Mouse (Mus musculus) lung, postnatal 4 days (tissue): ENCODE measurements around the gene Ahdc1.
"Not testable (repeated sequence)": the region's sequence is repeated elsewhere in the genome, so short reads cannot be mapped to it uniquely, and the experiment has no call there.

Experiments used
- DNase-seq, 2 experiments: peaks; one replicate each; pipeline ENCODE4 v3.0.0; 2021

Ahdc1 gene

DNA sequence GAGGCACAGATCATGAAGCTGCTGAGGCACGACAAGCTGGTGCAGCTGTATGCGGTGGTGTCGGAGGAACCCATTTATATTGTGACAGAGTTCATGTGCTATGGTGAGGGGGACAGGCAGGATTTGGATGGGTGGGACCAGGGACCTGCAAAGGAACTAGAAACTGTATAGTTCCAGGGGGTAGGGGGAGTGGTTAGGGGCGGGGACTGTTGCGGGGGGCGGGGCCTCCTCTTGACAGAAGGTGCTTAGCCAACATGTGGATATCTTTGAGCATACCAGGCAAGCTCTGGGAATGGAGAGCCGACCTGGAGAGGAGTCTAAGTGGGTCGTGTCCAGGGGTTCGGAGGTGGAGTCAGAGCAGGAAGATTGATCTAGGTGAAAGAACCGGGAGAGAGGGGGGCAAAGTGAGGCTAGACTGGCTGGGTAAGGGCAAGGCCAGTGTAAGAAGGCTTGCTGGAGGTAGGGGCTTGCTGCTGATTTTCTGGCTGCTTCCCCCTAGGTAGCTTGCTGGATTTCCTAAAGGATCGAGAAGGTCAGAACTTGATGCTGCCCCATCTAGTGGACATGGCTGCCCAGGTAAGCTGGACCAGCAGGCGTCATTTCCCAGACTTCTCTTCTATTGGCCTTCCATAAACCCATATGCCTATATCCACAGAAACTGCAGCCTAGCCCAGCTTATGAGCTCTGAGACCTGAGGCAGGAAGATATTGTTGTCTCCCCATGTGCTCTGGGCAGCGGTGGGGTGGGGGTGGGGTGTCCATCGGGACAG is 13.4 kb upstream of the Ahdc1 start:
- no peak for DNase-seq

DNA sequence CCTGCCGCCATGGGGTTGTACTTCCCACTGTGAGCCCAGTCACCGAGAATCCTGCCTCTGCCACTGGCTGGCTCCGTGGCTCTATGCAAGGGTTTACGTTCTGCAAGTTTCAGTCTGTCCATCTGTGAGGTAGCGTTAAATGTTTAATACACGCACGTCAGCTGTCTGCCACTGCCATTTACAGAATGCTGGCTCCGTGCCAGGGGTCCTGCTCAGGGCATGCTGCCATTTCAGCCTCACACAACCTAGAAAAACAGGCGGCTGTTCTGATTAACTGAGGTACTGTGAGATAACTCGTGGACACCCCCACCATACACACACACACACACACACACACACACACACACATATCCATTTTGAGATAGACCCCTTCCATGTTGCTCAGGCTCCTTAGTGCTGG is 8.2 kb upstream of the Ahdc1 start:
- DNase-seq: peak; percentile 62 to 63

DNA sequence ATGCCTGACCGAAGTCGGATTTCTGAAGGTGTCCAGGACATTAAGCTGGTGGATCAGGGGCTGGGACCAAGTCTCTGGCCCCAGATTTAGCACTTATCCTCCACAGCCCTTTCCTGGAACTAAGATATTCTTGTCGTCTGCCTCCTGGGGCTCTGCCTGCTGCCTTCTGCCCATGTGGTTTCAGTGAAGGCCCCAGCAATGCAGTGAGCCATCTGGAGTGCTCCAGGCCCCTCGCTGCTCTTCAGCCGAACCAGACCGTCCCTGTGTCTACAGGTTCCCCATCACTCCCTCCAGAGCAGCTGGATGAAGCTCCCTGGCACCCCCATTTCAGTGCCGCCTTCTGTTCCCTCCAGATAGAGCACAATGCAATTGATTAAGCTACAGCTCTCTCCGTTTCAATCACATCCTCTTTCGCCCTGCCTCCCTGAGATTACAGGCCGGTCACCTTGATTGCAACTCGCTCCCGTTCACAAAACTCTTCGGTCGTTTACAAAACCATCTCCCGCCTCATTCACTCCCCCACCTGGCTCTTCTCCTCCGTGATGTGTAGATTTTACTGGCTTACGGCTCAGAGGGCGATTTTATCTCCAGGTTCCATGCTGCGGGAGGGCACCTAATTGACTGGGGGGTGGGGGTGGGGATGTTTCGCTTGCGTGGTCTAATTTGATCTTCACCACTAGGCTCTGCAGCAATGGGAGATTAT is 7.6 kb upstream of the Ahdc1 start:
- DNase-seq: no peak

DNA sequence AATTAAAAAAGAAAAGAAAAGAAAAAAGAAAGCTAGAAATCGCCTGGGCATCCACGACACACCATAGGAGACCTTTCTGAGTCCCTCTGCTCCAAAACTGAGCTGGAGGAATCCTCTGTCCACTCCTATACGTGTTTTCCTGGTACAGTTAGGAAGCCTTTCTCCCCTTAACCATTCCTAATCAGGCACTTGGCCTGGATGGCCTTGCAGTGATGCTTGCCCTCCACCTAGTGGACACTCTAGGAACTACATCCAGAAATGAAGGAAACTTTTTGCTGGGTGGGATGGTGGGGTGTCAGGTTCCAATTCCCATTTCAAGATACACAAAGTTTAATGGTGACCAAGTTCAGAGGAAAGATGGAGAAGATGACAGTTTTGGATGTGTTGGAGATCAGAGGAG is 5.8 kb upstream of the Ahdc1 start:
- peak in 1 of 2 experiments; percentile 86 for DNase-seq

DNA sequence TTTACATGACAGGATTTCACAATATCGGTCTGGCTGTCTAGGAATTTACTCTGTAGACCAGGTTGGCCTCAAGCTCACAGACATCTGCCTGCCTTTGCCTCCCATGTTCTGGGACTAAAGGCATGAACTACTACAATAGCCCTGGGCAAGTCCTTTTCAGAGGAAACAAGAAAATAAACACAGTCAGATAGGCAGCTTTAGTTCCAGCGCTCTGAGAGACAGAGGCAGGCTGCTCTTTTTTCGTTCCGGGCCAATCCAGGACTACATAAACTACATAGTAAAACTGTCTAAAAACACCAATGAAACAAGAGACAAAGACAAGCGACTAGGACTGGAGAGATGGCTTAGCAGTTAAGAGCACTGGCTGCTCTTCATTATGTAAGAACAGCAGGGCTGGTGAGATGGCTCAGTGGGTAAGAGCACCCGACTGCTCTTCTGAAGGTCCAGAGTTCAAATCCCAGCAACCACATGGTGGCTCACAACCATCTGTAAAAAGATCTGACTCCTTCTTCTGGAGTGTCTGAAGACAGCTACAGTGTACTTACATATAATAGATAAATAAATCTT is 5.1 kb upstream of the Ahdc1 start:
- not testable (repeated sequence) for DNase-seq

DNA sequence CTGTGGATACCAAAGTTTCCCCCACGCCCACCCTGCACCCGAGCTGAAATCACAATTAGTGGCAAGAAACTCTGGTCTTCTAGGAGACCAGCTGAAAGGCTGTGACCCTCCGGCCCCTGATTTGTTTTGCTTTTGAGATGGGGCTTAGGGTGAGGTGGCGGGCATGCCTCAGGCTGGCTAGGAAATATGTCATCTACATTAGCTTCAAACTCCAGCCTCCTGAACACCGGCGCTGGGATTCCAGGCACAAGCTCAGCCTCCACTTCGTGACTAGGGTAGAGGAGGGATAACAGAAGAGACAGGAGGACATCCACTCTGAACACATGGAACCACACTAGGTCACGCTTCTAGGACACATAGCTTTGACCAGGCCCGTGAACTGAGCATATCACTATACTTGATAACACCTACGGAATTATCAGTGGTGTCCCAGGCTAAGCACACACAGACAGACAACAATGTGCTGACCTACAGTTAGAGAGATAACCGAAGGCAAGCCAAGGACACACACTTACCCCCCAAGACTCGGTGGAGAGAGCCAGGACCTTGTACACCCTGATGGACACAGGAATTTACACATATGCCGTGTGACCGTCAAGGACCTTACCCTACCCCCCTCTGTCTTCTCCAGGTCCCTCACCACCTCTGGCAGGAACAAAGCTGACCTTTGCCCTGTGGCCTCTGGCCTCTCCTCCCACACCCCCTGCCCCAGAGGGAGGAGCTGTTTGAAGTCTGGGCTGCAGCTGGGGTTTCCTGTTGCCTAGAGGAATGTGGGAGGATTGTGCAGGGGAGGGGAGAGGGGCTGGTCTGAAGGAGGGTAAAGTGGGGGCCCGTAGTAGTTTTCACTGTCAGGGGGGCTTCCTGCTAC is 3.3 kb upstream of the Ahdc1 start:
- DNase-seq: no peak

DNA sequence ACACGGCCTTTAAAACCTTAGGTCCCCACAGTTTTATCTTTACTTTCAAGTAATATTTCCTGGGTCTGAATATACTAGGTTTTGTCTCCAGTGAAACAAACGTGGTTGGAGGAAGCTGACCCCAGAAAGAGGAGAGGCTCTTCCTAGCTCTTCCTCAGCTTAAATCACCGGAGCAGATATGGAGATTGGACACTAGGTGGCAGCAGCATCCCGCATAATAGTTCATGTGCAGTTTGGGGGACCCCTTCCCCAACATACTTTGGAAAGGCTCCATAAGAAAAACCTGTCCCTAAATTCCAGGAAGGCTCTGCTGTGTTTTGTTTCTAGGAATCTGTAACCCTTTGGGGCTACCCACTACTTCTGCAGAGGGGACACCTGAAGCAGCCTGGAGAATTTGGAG is 1.9 kb upstream of the Ahdc1 start:
- peak in 1 of 2 experiments; percentile 77 for DNase-seq

DNA sequence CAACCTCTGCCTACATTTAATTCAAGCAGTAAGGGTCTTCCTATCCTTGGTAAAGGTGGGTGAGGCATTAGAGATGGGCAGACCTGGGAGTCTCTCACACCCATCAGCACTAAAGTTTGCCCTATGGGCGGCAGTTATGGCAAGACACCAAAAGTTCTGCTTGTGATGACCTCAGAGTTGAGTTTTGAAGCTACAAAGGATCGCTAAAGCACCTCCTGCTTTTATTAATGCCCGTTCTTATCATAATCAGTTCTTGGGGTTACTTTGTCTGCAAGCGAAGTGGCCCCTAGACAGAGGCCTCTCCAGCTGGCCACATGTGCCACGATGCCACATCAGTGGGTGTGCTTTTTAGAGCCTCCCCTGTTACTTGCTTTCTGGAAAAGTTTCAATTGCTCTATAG is 1.4 kb upstream of the Ahdc1 start:
- DNase-seq: no peak

DNA sequence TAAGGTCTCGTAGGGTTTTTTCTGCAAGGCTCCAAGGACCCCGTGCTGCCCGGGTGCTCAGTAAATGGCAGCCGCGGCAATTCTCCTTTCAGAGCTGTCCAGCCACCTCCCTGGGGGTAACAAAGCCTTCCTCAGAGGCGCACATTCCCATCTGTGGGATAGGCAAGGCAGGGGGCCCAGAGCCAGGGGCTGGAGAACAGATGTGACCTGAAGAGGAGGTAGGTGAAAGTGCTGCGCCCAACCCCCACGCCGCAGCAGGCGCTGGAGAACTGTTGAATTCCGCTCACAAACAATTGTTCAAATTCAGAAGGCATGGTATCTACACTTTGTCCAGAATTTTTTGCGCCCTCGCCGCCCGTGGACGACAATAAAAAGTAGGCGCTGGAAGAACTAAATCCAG is 449 bp upstream of the Ahdc1 start:
- DNase-seq: no peak

DNA sequence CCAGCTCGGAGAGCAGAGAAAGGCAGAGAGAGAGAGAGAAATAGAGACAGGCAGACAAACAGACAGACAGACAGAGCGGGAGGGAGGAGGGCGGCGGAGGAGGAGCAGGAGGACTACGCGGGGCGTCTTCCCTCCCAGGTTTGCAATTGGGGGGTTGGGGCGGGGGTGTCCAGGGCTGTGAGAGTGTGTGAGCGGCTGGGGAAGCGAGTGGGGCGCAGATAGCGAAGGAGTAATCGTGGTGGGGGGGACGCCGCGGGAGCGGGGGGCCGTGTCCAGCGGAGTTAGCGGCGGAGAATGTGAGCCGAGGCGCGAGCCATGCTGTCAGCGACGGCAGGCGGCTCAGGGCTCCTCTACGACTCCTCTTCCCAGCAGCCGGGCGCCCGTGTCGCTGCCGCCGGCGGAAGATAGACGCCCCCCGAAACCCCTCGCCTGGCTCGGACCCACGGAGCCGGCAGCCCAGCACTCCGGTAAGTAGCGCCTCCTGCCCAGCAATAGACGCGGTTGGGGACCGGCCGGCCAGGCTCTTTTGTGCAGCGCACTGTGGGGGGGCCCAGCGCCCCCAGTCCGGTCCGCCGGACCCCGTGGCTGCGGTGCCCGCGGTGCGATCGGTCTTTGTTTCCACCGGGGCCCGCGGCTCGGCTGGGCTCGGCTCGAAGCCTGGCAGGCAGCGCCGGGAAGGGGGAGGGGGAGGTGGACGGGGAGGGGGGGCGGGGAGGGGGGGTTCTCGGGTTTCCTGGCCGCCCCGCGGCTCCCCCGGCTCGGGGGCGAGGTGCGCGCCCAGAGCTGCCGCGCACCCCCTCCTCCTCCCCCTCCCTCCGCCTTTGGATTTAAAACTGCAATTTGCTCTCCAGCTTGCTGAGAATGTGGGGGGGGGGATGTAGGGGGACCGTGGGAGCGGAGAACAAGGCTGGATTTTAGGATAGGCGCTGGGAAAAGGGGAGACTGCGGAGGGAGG is 1.0 kb downstream of the Ahdc1 start:
- DNase-seq: peak; percentile 71 to 79

DNA sequence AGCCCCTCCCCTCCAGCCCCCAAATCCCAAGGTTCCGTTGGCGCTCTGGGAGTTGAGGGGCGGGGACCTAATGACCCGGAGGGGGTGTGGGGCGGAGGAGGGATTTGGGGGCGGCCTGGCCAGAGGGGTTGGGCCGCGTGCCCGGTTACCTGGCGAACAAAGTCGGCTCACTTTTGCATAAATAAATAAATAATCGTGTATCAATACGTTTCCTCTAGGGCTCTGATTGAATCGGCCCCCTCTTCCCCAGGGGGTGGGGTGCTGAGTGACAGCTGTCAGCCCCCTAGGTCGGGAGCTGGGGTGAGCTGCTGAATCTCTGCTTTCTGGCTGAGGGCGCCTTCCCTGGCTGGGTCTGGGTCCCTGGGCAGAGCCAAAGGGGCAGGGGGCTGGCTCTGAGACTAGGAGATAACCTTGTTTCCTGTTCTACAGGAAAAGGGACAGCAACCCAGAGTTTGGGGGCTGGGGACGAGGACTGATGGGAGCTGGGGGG is 1.8 kb downstream of the Ahdc1 start:
- peak; percentile 49 to 60 for DNase-seq

DNA sequence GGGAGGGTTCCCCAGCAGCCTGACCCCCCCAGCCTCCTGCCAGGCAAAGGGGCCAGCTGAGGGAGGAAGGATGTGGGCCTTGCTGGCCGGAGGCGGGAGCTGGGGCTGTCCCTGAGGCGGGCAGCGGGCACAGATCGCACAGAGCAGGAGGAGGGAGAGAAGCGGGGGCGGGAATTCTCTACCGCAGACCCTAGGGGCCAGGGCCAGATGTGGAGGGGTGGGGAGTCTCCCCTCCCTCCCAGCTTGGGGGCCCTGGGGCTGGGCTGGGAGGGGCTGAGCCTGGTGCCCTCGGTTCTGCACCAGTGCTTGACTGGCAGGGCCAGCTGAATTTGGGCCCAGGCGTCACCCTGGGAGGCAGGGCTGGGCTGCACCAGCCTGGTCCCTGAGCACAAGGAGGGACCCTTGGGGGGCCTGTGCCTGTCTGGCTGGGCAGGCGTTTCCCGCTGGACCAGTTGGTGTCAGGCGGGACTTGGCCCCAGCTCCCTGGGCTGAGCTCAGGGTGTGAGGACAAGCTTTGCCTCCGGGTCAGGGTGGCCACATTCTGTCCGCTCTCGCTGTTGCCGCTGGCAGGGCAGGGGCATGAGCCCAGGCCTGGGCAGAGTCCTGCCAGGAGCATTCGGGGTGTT is 2.3 kb downstream of the Ahdc1 start:
- peak; percentile 58 to 72 for DNase-seq

DNA sequence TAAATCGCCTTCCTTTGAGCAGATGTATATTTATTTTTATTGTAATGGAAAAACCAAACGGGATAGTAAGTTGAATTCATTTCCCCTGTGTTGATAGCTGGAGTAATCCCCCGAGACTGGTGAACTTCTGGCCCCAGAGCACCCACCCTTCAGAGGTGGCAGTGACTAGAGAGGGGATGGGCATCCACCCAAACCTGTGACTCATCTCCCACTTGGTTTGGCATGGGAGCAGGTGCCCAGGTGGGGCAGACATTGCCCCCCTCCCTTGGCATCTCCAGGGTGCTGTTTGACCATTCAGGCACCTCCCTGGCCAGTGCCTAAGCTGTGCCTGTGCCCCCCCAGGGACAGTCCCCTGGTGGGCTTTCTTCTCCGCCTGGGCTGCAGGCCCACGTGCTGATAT is 3.0 kb downstream of the Ahdc1 start:
- DNase-seq: no peak

DNA sequence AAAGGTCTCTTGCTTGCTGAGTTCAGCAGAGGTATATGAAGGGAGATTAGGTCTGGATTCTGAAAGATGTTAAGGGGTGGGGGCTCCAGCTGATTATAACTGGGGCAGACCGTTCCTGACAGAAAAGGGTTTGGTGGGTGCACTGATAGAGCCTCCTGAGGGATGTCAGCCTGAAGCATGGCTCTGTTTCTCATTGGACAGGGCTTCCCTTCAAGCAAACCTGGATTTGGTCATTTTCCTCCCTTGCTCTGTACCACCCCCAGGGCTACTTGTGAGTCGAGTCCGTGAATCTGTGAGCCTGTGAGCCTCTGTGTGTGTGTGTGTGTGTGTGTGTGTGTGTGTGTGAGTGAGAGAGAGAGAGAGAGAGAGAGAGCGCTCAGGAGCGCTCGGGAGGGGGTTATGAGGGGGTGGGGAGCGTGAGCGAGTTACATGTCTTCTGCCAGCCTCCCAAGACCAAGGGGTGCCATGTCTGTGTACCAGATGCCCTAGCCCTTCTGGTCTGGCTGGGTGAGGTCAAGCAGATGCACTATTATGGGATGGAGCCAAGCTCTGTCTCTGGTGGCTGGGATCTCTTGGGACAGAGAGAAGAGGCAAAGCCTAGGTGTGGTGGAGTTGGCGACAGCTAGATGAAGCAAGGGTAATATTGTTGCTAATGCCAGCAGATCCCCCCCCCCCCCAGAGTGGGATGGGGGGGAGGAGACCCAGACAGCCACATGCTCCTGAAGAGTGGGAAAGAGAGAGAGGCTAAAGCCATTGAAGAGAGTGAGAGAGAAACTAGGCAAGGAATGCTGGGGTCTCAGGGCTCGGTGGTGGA is 4.0 kb downstream of the Ahdc1 start:
- no peak for DNase-seq

DNA sequence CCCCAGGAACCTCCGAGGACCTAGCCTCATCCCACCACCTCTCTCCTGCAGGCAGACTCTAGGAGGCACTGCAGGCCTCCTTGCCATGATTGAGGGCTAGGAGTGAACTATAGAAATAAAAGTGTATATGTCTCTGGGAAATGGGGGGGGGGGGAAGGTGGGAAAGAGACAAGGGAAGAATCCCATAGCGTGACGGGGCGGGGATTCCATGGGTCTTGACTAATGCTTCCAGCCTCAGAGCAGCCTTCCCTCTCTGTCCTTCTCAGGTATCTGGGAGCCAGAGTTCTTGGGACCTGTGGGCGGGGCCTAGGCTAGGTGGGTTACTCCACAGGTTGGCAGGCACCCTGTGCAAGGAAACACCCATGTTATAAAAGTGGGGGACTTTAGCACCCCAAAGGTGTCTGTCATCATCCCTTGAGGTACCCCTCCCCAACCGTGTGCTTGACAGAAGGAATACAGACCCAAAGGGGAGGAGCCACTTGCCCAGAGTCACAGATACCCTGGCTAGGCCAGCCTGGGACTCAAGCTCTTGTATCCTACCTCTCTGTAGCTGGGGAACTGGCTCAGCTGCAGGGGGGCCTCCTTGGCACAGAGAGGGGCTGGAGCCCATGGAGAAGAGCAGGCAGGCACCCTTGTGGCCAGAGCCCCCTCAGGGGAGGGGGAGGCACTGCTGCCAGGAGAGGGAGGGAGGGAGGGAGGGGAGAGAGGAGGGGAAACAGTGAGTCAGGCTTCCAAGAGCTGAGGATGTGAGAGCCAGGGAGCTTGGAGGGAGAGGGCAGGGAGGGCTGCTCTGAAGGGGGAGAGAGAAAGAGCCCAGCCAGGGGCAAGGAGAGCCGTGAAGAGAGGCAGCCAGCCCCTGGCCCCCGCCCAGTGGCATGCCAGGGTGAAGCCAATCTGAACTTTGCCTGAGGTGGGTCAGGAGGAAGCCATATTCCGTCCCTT is 4.9 kb downstream of the Ahdc1 start:
- no peak for DNase-seq

DNA sequence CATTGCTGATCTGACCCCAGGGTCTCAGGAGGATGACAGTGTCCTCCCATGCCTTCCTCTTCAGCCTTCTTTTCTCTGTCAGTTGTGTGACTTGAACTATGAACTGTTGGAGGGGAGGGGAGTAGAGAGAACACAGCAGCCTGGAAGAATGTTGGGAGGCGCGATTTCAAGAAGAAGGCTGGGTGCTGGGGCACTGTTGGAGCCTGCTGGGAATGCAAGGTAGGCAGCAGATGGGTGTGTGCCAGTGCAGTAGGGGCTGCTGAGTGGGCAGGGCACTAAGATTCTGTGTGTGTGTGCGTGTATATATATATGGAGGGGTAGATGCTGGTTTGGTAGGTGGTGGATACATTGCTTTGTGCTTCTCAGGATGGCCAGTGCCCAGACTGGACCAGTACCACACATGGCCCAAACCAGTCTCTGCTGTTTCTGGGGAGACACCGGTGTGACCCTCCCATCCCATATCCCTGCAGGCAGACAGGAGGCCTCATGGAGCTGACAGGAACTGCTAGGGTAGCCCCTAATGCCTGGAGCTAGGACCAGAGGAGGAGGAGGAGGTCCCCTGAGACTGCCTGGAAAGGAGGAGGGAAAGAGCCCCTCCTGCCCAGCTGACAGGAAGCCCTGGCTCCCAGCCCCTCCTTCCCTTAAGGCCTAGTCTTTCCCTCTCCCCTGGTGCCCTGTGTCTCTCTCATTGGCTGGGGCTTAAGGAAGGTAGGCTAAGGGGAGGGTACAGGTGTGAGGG is 5.8 kb downstream of the Ahdc1 start:
- peak in 1 of 2 experiments; percentile 58 for DNase-seq

DNA sequence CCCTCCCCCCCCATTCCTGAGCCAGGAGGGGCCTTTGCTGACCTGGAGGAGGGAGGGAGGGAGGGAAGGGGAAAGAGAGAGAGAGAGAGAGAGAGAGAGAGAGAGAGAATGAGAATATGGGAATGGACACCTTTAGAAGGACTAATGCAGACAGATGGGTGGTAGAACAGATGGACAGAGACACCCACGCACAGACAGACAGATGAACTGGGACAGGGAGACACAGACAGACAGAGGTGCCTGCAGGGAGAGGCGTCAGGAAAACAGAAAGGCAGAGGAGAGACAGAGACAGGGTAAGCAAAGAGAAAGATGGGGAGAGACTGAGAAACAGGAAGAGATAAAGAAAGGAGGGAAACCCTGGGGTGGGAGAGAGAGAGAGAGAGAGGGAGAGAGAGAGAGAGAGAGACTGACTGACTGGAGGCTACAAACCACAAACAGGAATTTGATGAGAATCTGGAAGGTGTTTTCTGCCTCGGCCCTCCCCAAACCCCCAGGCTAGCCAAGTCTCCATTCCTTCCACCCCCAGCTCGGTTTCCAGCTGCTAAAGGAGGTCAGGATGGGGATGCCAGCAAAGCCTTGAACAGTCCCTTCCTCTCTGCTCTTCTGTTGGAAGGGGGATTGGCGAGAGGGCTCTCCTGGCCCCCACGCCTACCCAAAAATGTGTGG is 6.7 kb downstream of the Ahdc1 start:
- no peak for DNase-seq

DNA sequence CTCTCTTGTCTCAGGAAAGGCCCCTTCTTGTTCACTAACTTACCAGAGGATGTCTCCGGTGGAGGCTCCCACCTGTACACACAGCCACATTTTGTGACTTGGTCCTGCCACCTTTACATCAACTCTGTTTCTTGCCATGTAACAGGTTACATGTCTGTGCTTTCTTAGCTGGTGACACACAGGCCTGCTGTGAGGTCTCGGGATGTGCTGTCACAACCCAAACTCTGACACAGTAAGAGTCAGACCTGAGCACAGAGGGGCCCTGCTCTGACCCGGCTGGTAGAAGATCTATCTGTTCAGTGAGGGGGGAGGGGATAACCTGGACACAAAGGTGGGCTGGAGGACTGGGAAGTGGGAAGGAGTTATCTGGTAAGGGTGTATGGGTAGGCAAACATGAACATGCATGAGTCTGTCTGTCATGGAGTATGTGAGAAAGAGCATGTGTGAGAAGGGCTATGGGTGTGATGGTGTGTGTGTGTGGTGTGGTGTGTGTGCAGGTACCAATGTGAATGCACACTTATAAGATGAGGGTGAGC is 7.3 kb downstream of the Ahdc1 start:
- no peak for DNase-seq
